Mouse (Mus musculus) small intestine, adult 2 months (tissue): ENCODE measurements around the gene Add3. TPM values are rescaled to one million over a fixed set of nuclear protein-coding genes. Genes with fewer than 3 reads are reported as not detected.

Source experiments
- H3K27ac ChIP-seq: fragments of 200-500 bp; 2 replicates; pipeline ENCODE4 v1.5.1; 2012; ENCODE audit warnings: low read depth, low read length, control low read depth, inconsistent platforms; ENCODE audit not compliant: insufficient read depth
- H3K27me3 ChIP-seq: fragments of 200-500 bp; 2 replicates; pipeline ENCODE4 v1.6.1; 2012; ENCODE audit warnings: mild to moderate bottlenecking, moderate library complexity, low read length, inconsistent platforms; ENCODE audit not compliant: control insufficient read depth, insufficient read depth
- H3K36me3 ChIP-seq: fragments of 200-500 bp; 2 replicates; pipeline ENCODE4 v1.6.1; 2012; ENCODE audit warnings: mild to moderate bottlenecking, low read length, control low read depth, inconsistent platforms; ENCODE audit not compliant: control insufficient read depth, insufficient read depth
- H3K4me1 ChIP-seq: fragments of 200-500 bp; 2 replicates; pipeline ENCODE4 v1.6.1; 2012; ENCODE audit warnings: low read length, inconsistent platforms, mixed read lengths; ENCODE audit not compliant: control insufficient read depth, insufficient read depth, insufficient read length
- H3K4me3 ChIP-seq: fragments of 200-500 bp; 2 replicates; pipeline ENCODE4 v1.5.1; 2012; ENCODE audit warnings: low read depth, mild to moderate bottlenecking, control low read depth, inconsistent platforms, low read length, moderate library complexity
- CTCF ChIP-seq: fragments of 200-500 bp; IDR thresholded peaks from 2 replicates; pipeline ENCODE4 v1.5.1; 2012; ENCODE audit warnings: low read depth, mild to moderate bottlenecking, control low read depth, inconsistent platforms, low read length, moderate library complexity, mixed read lengths; ENCODE audit not compliant: insufficient replicate concordance, insufficient read length; ENCODE audit errors: extremely low read depth
- POLR2A ChIP-seq: fragments of 200-500 bp; IDR thresholded peaks from 2 replicates; pipeline ENCODE4 v1.6.1; 2012; ENCODE audit warnings: low read depth, mild to moderate bottlenecking, control low read depth, inconsistent platforms, low read length, moderate library complexity
- WGBS: fragments of 180-500 bp; shearing (Covaris S2); methylation state at CpG from one replicate; pipeline ENCODE4 v1.1.7; 2018; 5-methylcytosine and 5-hydroxymethylcytosine counted together
- polyA plus RNA-seq: library from polyadenylated mRNA; depleted of rRNA; stranded (reverse); fragments of >200 nt; gene quantifications from 2 replicates; pipeline ENCODE4 v1.2.3, GENCODE M21; 2012; rRNA removed

The Add3 gene
- polyA plus RNA-seq = 8.1 and 20.2 TPM in 2 replicates

GRCm38 (mm10) chr19:53140044-53140803 lies at the start of gene Add3:
Gene Add3 (plus strand): TSS chr19:53140443.
- peak within 1 kb of the TSS; percentile 74 for H3K27ac ChIP-seq
- peak within 1 kb of the TSS; percentile 79 for H3K4me3 ChIP-seq
- H3K27me3 ChIP-seq = no peaks in the 10 kb centered on the region
- H3K36me3 ChIP-seq = no peaks in the 10 kb centered on the region
- TF ChIP-seq POLR2A (0 out of 2 replicates have a peak, but pooled peaks have one; percentile 40), CTCF (no peak)
- WGBS = 6% methylated on average over 24 of the region's 24 CpGs
- no peaks in the 10 kb centered on the region for H3K4me1 ChIP-seq

GRCm38 (mm10) chr19:53090677-53091076 lies 49.6 kb upstream of the Add3 start:
- TF ChIP-seq POLR2A = no peak
- no peak for TF ChIP-seq CTCF
- no peak overlapping the region for H3K27ac ChIP-seq
- no peaks in the 10 kb centered on the region for H3K27me3 ChIP-seq
- no peak overlapping the region for H3K4me3 ChIP-seq
- H3K4me1 ChIP-seq = peaks cover 5% of the 10 kb centered on the region
- no peaks in the 10 kb centered on the region for H3K36me3 ChIP-seq
- WGBS = 95% methylated on average over 5 of the region's 5 CpGs

- 85% methylated on average over 6 of the region's 6 CpGs for WGBS
- no peak for TF ChIP-seq POLR2A
- TF ChIP-seq CTCF = no peak
- Histone ChIP-seq H3K4me1 (peaks cover 4% of the 10 kb centered on the region), H3K4me3 (no peak overlapping the region), H3K27me3 (no peaks in the 10 kb centered on the region), H3K36me3 (no peaks in the 10 kb centered on the region), H3K27ac (no peak overlapping the region)
Observed at GRCm38 (mm10) chr19:53092251-53092650, 48.0 kb upstream of the Add3 start.

- no peak for TF ChIP-seq CTCF
- no peak for TF ChIP-seq POLR2A
- Histone ChIP-seq H3K36me3 (no peaks in the 10 kb centered on the region), H3K27me3 (no peaks in the 10 kb centered on the region), H3K27ac (no peak overlapping the region), H3K4me1 (peaks cover 3% of the 10 kb centered on the region), H3K4me3 (no peak overlapping the region)
- WGBS = 26% methylated on average over 3 of the region's 3 CpGs
Observed at GRCm38 (mm10) chr19:53093294-53093693, 46.9 kb upstream of the Add3 start.

GRCm38 (mm10) chr19:53094684-53095083 lies 45.6 kb upstream of the Add3 start:
- TF ChIP-seq POLR2A = no peak
- TF ChIP-seq CTCF = no peak
- Histone ChIP-seq H3K27ac (no peak overlapping the region), H3K36me3 (no peaks in the 10 kb centered on the region), H3K4me1 (peaks cover 3% of the 10 kb centered on the region), H3K4me3 (no peak overlapping the region), H3K27me3 (no peaks in the 10 kb centered on the region)
- WGBS = 50% methylated on average over 4 of the region's 4 CpGs

GRCm38 (mm10) chr19:53101374-53102300 lies 38.6 kb upstream of the Add3 start:
- H3K4me1 ChIP-seq = peaks cover 4% of the 10 kb centered on the region
- no peak overlapping the region for H3K4me3 ChIP-seq
- TF ChIP-seq POLR2A (no peak), CTCF (no peak)
- H3K27me3 ChIP-seq = no peaks in the 10 kb centered on the region
- H3K27ac ChIP-seq = no peak overlapping the region
- WGBS = 36% methylated on average over 12 of the region's 12 CpGs
- H3K36me3 ChIP-seq = no peaks in the 10 kb centered on the region
